Mouse (Mus musculus): Measurements from ENCODE around the gene Ttc23. TPM values are rescaled to one million over a fixed set of nuclear protein-coding genes. Genes with fewer than 3 reads are reported as not detected.

Ttc23 gene
- total and polyA plus RNA-seq, 2 experiments: 14.2 to 47.8 TPM

DNA sequence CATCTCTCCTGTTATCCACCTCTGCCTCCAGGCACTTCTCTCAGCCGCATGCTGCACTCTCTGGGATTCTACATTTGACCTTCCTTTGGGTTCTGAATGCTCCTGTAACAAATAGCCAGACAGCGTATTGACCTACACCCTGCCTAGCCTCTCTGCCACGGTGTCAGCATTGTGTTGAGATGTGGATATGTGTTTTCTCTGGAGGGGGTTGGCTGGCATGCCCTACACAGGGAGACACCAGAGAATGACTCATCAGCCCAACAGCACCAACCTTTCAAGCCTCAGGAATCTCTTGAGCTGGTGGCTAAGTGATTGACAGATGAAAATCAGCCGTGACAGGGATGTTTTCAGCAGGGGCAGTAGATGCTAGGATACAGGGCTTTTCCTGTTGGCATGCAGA lies 153.8 kb downstream of the Ttc23 start:
- H3K36me3 ChIP-seq (ENCODE audit: control insufficient read depth, insufficient read depth, low read length): no peaks in the 10 kb centered on the region
- TF ChIP-seq POLR2A (IDR thresholded peaks at IDR 0.05; ENCODE audit: extremely low read depth, insufficient read depth, low read length) (no peak), CTCF (IDR thresholded peaks at IDR 0.05; ENCODE audit: low read depth, low read length) (no peak)
- 58% methylated on average over 4 of the region's 4 CpGs for WGBS
- no peak overlapping the region for H3K27ac ChIP-seq (replicated peaks; ENCODE audit: insufficient read depth, low read depth, low read length)
- H3K79me2 ChIP-seq (ENCODE audit: control insufficient read depth, insufficient read depth, low read length): no peaks in the 10 kb centered on the region
- H3K4me1 ChIP-seq (ENCODE audit: control insufficient read depth, insufficient read depth, low read length): no peaks in the 10 kb centered on the region
- DNase-seq (ENCODE audit: extremely low read depth, low read depth, low spot score): no peak
- no peak overlapping the region for H3K4me3 ChIP-seq (ENCODE audit: insufficient read depth, low read depth, low read length)
- no peak overlapping the region for H3K9ac ChIP-seq (ENCODE audit: low read depth, low read length)
- peaks cover 10% of the 10 kb centered on the region; the same call in 1 of the 2 replicates for H3K27me3 ChIP-seq (ENCODE audit: control insufficient read depth, insufficient read depth, low read length)

DNA sequence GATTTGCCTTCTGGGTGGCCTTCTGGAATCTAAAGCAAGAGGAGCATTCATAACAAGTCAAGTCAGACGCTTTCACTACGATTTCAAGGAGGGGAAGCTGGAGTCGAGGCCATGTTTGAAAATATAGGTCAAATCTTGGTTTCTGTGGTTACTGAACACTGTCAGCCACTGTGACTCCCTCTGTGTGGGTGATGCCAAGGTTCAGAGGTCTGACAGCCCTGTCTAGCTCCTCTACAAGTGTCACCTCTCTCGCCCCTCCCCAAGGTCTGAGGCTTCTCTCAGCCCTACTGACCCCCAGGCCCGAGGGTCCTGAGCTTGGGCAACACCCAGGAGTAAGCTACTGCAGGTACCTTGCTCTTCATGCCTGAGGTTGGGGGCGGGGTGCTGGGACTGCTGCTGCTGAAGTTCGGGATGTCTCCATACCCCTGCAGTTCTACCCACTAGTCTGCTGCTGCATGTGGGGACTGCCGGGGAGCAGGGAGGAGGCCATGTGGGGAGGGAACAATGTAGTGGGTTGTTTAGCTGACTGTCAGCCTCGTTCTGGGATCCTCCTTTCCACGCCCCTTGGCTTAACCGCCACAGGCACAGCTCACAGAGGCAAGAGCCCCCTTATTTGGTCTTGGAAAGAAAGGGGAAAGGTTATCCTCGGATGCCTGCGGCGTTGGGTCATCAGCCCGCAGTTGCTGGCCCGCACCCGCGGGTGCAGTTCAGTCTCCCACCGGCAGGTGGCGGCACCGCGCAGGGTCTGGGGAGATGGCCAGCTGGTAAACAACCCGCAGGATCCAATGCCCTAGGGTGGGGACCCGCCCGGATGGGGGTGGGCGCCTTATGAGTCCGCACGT lies 156.0 kb downstream of the Ttc23 start:
- 18% methylated on average over 28 of the region's 28 CpGs for WGBS
- peaks cover 10% of the 10 kb centered on the region; the same call in 1 of the 2 replicates for H3K27me3 ChIP-seq (ENCODE audit: control insufficient read depth, insufficient read depth, low read length)
- H3K27ac ChIP-seq (replicated peaks; ENCODE audit: insufficient read depth, low read depth, low read length): no peak overlapping the region
- no peaks in the 10 kb centered on the region for H3K4me1 ChIP-seq (ENCODE audit: control insufficient read depth, insufficient read depth, low read length)
- no peaks in the 10 kb centered on the region for H3K36me3 ChIP-seq (ENCODE audit: control insufficient read depth, insufficient read depth, low read length)
- TF ChIP-seq POLR2A (IDR thresholded peaks at IDR 0.05; ENCODE audit: extremely low read depth, insufficient read depth, low read length): no peak
- peak; percentile 82 for TF ChIP-seq CTCF (IDR thresholded peaks at IDR 0.05; ENCODE audit: low read depth, low read length)
- no peak overlapping the region for H3K9ac ChIP-seq (ENCODE audit: low read depth, low read length)
- peak; percentile 8 for DNase-seq (ENCODE audit: extremely low read depth, low read depth, low spot score)
- 0 out of 2 replicates have a peak overlapping the region, but pooled peaks have one; percentile 16 for H3K4me3 ChIP-seq (ENCODE audit: insufficient read depth, low read depth, low read length)
- no peaks in the 10 kb centered on the region for H3K79me2 ChIP-seq (ENCODE audit: control insufficient read depth, insufficient read depth, low read length)

DNA sequence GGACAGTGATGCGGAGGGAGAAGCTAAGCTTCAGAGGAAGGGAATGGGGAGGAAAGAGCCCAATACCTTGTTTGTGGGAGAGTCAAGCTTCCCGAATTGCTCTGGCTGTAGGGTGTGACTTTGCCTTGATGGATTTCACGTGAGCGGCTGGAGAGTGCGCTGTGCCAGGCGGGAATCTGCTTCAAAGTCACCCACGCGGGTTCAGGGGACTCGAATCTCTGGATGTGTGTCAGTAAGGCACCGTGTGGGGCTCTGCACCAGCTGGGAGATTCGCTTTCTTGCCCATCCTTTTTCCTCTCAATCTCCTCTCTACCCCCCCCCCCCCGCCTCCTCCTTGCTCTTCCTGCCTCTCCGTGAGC lies 156.6 kb downstream of the Ttc23 start:
- Histone ChIP-seq H3K9ac (ENCODE audit: low read depth, low read length) (no peak overlapping the region), H3K27ac (replicated peaks; ENCODE audit: insufficient read depth, low read depth, low read length) (no peak overlapping the region), H3K27me3 (ENCODE audit: control insufficient read depth, insufficient read depth, low read length) (peaks cover 10% of the 10 kb centered on the region; the same call in 1 of the 2 replicates), H3K4me3 (ENCODE audit: insufficient read depth, low read depth, low read length) (peak overlapping the region; percentile 16; the same call in 1 of the 2 replicates), H3K4me1 (ENCODE audit: control insufficient read depth, insufficient read depth, low read length) (no peaks in the 10 kb centered on the region), H3K36me3 (ENCODE audit: control insufficient read depth, insufficient read depth, low read length) (no peaks in the 10 kb centered on the region), H3K79me2 (ENCODE audit: control insufficient read depth, insufficient read depth, low read length) (no peaks in the 10 kb centered on the region)
- 20% methylated on average over 13 of the region's 13 CpGs for WGBS
- no peak for TF ChIP-seq CTCF (IDR thresholded peaks at IDR 0.05; ENCODE audit: low read depth, low read length)
- TF ChIP-seq POLR2A (IDR thresholded peaks at IDR 0.05; ENCODE audit: extremely low read depth, insufficient read depth, low read length): no peak
- DNase-seq (ENCODE audit: extremely low read depth, low read depth, low spot score): no peak

Other genes with a start within 250 kb of the Ttc23 start
- gene Lrrc28, start 2.1 kb upstream of the Ttc23 start, total RNA-seq (2014; rRNA removed): 18.8 and 22.1 TPM in 2 replicates
- gene Lrrc28, start 2.1 kb upstream of the Ttc23 start, polyA plus RNA-seq (2012; rRNA removed): 40.7 and 42.6 TPM in 2 replicates
- gene Synm, start 112.3 kb downstream of the Ttc23 start, total RNA-seq (2014; rRNA removed): 0.37 and 0.40 TPM in 2 replicates
- gene Synm, start 112.3 kb downstream of the Ttc23 start, polyA plus RNA-seq (2012; rRNA removed): 0.07 and 0.12 TPM in 2 replicates

Data from liver, adult 2 months (tissue).